Mouse (Mus musculus) lung, postnatal 0 days (tissue): ENCODE results near the gene Cpm. TPM values are rescaled to one million over a fixed set of nuclear protein-coding genes. Genes with fewer than 3 reads are reported as not detected.

ENCODE experiments used
- ATAC-seq: fragments of 200-750 bp; cut with Nextera tagmentation; 2 replicates; pipeline ENCODE4 v1.8.0; 2017; ENCODE audit warnings: moderate library complexity
- DNase-seq: peaks from one replicate; pipeline ENCODE4 v3.0.0-alpha.2; 2016; ENCODE audit warnings: low spot score
- H3K27ac ChIP-seq: fragments of 300-500 bp; sonication (generic); 2 replicates; pipeline ENCODE4 v1.5.1; 2014; ENCODE audit warnings: antibody characterized with exemption, mild to moderate bottlenecking, low read length, mixed read lengths
- H3K27me3 ChIP-seq: fragments of 300-500 bp; sonication (generic); replicated peaks from 2 replicates; pipeline ENCODE4 v1.6.1; 2014; ENCODE audit warnings: low read length, mixed read lengths; ENCODE audit not compliant: insufficient read depth
- H3K36me3 ChIP-seq: fragments of 300-500 bp; sonication (generic); 2 replicates; pipeline ENCODE4 v1.6.1; 2014; ENCODE audit warnings: low read length, mixed read lengths; ENCODE audit not compliant: insufficient read depth
- H3K4me1 ChIP-seq: fragments of 300-500 bp; sonication (generic); 2 replicates; pipeline ENCODE4 v1.6.1; 2014; ENCODE audit warnings: antibody characterized with exemption, low read depth, low read length, mixed read lengths; ENCODE audit not compliant: insufficient read depth
- H3K4me2 ChIP-seq: fragments of 300-500 bp; sonication (generic); replicated peaks from 2 replicates; pipeline ENCODE4 v1.6.1; 2014; ENCODE audit warnings: low read depth, mild to moderate bottlenecking, low read length, moderate library complexity, mixed read lengths
- H3K4me3 ChIP-seq: fragments of 300-500 bp; sonication (generic); 2 replicates; pipeline ENCODE4 v1.5.1; 2014; ENCODE audit warnings: low read depth, low read length
- H3K9ac ChIP-seq: fragments of 300-500 bp; sonication (generic); replicated peaks from 2 replicates; pipeline ENCODE4 v1.6.1; 2014; ENCODE audit warnings: low read depth, mild to moderate bottlenecking
- H3K9me3 ChIP-seq: fragments of 300-500 bp; sonication (generic); 2 replicates; pipeline ENCODE4 v1.6.1; 2016; ENCODE audit warnings: low read length, mixed read lengths
- CTCF ChIP-seq: IDR thresholded peaks from 2 replicates; pipeline ENCODE4 v1.5.1; 2016; ENCODE audit warnings: antibody characterized with exemption, mild to moderate bottlenecking
- EP300 ChIP-seq: IDR thresholded peaks from 2 replicates; pipeline ENCODE4 v1.6.1; 2016; ENCODE audit warnings: antibody characterized with exemption, mild to moderate bottlenecking, control low read depth
- WGBS: fragments of 180-500 bp; shearing (Covaris S2); extraction: QIAGEN DNeasy Blood & Tissue Kit; methylation state at CpG from one replicate; pipeline ENCODE4 v1.1.7; 2014; 5-methylcytosine and 5-hydroxymethylcytosine counted together
- polyA plus RNA-seq: library from polyadenylated mRNA; unstranded; fragments of >200 nt; fragmentation: Nextera tagmentation; extraction: Ambion mirVana; gene quantifications from 2 replicates; pipeline ENCODE4 v1.2.1, GENCODE M21; 2015

The Cpm gene
- polyA plus RNA-seq, 1 experiment from 2014 or later = 250 TPM

GRCm38 (mm10) chr10:117639899-117640594 is 10.7 kb downstream of the Cpm start:
- H3K4me2 ChIP-seq = no peak overlapping the region
- H3K27me3 ChIP-seq = no peaks in the 10 kb centered on the region
- DNase-seq (no peak), ATAC-seq (0 out of 2 replicates have a peak, but pooled peaks have one; percentile 21)
- peaks cover 5% of the 10 kb centered on the region; the same call in 1 of the 2 replicates for H3K4me1 ChIP-seq
- H3K4me3 ChIP-seq = no peak overlapping the region
- no peak overlapping the region for H3K9ac ChIP-seq
- H3K9me3 ChIP-seq = no peaks in the 10 kb centered on the region
- H3K36me3 ChIP-seq = no peaks in the 10 kb centered on the region
- H3K27ac ChIP-seq = no peak overlapping the region
- 52% methylated on average over 21 of the region's 21 CpGs for WGBS
- TF ChIP-seq EP300 (no peak), CTCF (no peak)

GRCm38 (mm10) chr10:117640595-117641078 is 11.3 kb downstream of the Cpm start:
- no peaks in the 10 kb centered on the region for H3K36me3 ChIP-seq
- no peak for DNase-seq
- H3K4me2 ChIP-seq = no peak overlapping the region
- no peaks in the 10 kb centered on the region for H3K9me3 ChIP-seq
- WGBS = 74% methylated on average over 7 of the region's 7 CpGs
- no peak overlapping the region for H3K27ac ChIP-seq
- no peak overlapping the region for H3K4me3 ChIP-seq
- TF ChIP-seq EP300 (no peak), CTCF (no peak)
- no peak overlapping the region for H3K9ac ChIP-seq
- no peaks in the 10 kb centered on the region for H3K27me3 ChIP-seq
- H3K4me1 ChIP-seq = peaks cover 5% of the 10 kb centered on the region; the same call in 1 of the 2 replicates
- ATAC-seq = no peak

- DNase-seq = no peak
- 66% methylated on average over 20 of the region's 20 CpGs for WGBS
- Histone ChIP-seq H3K9me3 (no peaks in the 10 kb centered on the region), H3K4me1 (peaks cover 5% of the 10 kb centered on the region; the same call in 1 of the 2 replicates), H3K4me2 (no peak overlapping the region), H3K36me3 (no peaks in the 10 kb centered on the region), H3K9ac (no peak overlapping the region), H3K27ac (no peak overlapping the region), H3K27me3 (no peaks in the 10 kb centered on the region), H3K4me3 (no peak overlapping the region)
- ATAC-seq = no peak
- TF ChIP-seq CTCF = no peak
These were observed 12.3 kb downstream of the Cpm start for GRCm38 (mm10) chr10:117641400-117642200.

- Histone ChIP-seq H3K4me1 (peaks cover 5% of the 10 kb centered on the region; the same call in 1 of the 2 replicates), H3K4me2 (no peak overlapping the region), H3K27ac (no peak overlapping the region), H3K9me3 (no peaks in the 10 kb centered on the region), H3K9ac (no peak overlapping the region), H3K36me3 (no peaks in the 10 kb centered on the region), H3K4me3 (no peak overlapping the region), H3K27me3 (no peaks in the 10 kb centered on the region)
- DNase-seq (no peak), ATAC-seq (no peak)
- 83% methylated on average over 9 of the region's 9 CpGs for WGBS
- no peak for TF ChIP-seq CTCF
- no peak for TF ChIP-seq EP300
These were observed 12.8 kb downstream of the Cpm start for GRCm38 (mm10) chr10:117642201-117642450.

GRCm38 (mm10) chr10:117642491-117643262 is 13.4 kb downstream of the Cpm start:
- H3K4me3 ChIP-seq = no peak overlapping the region
- TF ChIP-seq CTCF (no peak), EP300 (no peak)
- WGBS = 81% methylated on average over 15 of the region's 15 CpGs
- H3K36me3 ChIP-seq = no peaks in the 10 kb centered on the region
- DNase-seq (no peak), ATAC-seq (no peak)
- H3K4me1 ChIP-seq = peaks cover 5% of the 10 kb centered on the region; the same call in 1 of the 2 replicates
- H3K9me3 ChIP-seq = no peaks in the 10 kb centered on the region
- H3K27me3 ChIP-seq = no peaks in the 10 kb centered on the region
- no peak overlapping the region for H3K9ac ChIP-seq
- H3K27ac ChIP-seq = no peak overlapping the region
- H3K4me2 ChIP-seq = no peak overlapping the region

GRCm38 (mm10) chr10:117643302-117643701 is 14.0 kb downstream of the Cpm start:
- TF ChIP-seq EP300 (0 out of 2 replicates have a peak, but pooled peaks have one; percentile 14), CTCF (no peak)
- no peak overlapping the region for H3K27ac ChIP-seq
- H3K9ac ChIP-seq = no peak overlapping the region
- no peaks in the 10 kb centered on the region for H3K36me3 ChIP-seq
- no peaks in the 10 kb centered on the region for H3K9me3 ChIP-seq
- H3K4me3 ChIP-seq = no peak overlapping the region
- H3K27me3 ChIP-seq = no peaks in the 10 kb centered on the region
- ATAC-seq (peak; percentile 47), DNase-seq (no peak)
- H3K4me2 ChIP-seq = no peak overlapping the region
- WGBS = 68% methylated on average over 6 of the region's 6 CpGs
- peaks cover 5% of the 10 kb centered on the region; the same call in 1 of the 2 replicates for H3K4me1 ChIP-seq
